Mouse (Mus musculus): ENCODE data around the gene Hist2h3c1. TPM values are rescaled to one million over a fixed set of nuclear protein-coding genes. Genes with fewer than 3 reads are reported as not detected.
A peak's percentile ranks its signal among the peaks of the same experiment; 100 is the strongest.
"Not testable (repeated sequence)": the region's sequence is repeated elsewhere in the genome, so short reads cannot be mapped to it uniquely, and the experiment has no call there.

Hist2h3c1 gene
- 0.42 TPM in 1 of 2 replicates, not detected in the other for polyA plus RNA-seq (2014; fragmentation: Nextera tagmentation; extraction: Ambion mirVana)

- DNase-seq (ENCODE audit: low spot score); H3K27me3 ChIP-seq (ENCODE audit: control insufficient read depth, insufficient read depth, low read length); H3K9me3 ChIP-seq (ENCODE audit: control insufficient read depth, low read length); H3K27ac ChIP-seq (ENCODE audit: low read depth, low read length); H3K4me1 ChIP-seq (ENCODE audit: control insufficient read depth, insufficient read depth, low read length); H3K36me3 ChIP-seq (ENCODE audit: control insufficient read depth, insufficient read depth, low read length): not testable (repeated sequence)
- ATAC-seq (ENCODE audit: insufficient read depth, low FRiP score, low TSS enrichment), result peak; percentile 91
- Histone ChIP-seq H3K4me2 (ENCODE audit: low read depth) (peak within 1 kb of the TSS; percentile 54), H3K4me3 (ENCODE audit: low read depth, low read length) (peak within 1 kb of the TSS; percentile 32), H3K9ac (ENCODE audit: low read length) (peak within 1 kb of the TSS; percentile 64)
- WGBS, result no CpG with 5 or more reads among the region's 47 CpGs
These were observed at the start of gene Hist2h3c1 for GRCm38 (mm10) chr3:96246427-96246856. Hist2h3c1 (plus strand) TSS chr3:96246685.

GRCm38 (mm10) chr3:96197129-96197749, 49.2 kb upstream of the Hist2h3c1 start:
- Histone ChIP-seq H3K9me3 (ENCODE audit: control insufficient read depth, low read length) (no peaks in the 10 kb centered on the region), H3K27me3 (ENCODE audit: control insufficient read depth, insufficient read depth, low read length) (no peaks in the 10 kb centered on the region), H3K36me3 (ENCODE audit: control insufficient read depth, insufficient read depth, low read length) (no peaks in the 10 kb centered on the region; the same call in 1 of the 2 replicates), H3K9ac (ENCODE audit: low read length) (peak overlapping the region; percentile 95), H3K4me3 (ENCODE audit: low read depth, low read length) (peak overlapping the region; percentile 63), H3K4me1 (ENCODE audit: control insufficient read depth, insufficient read depth, low read length) (peaks cover 5% of the 10 kb centered on the region), H3K27ac (ENCODE audit: low read depth, low read length) (peak overlapping the region; percentile 95), H3K4me2 (ENCODE audit: low read depth) (peak overlapping the region; percentile 54)
- peak; percentile 90 for DNase-seq (ENCODE audit: low spot score)
- under 1% methylated on average over 50 of the region's 50 CpGs for WGBS
- ATAC-seq (ENCODE audit: insufficient read depth, low FRiP score, low TSS enrichment), result peak; percentile 97

- ATAC-seq (ENCODE audit: insufficient read depth, low FRiP score, low TSS enrichment) (no peak), DNase-seq (ENCODE audit: low spot score) (no peak)
- no peaks in the 10 kb centered on the region for H3K27me3 ChIP-seq (ENCODE audit: control insufficient read depth, insufficient read depth, low read length)
- WGBS, result 3% methylated on average over 6 of the region's 6 CpGs
- H3K4me2 ChIP-seq (ENCODE audit: low read depth), result peak overlapping the region; percentile 54
- H3K9ac ChIP-seq (ENCODE audit: low read length), result peak overlapping the region; percentile 32
- H3K9me3 ChIP-seq (ENCODE audit: control insufficient read depth, low read length), result no peaks in the 10 kb centered on the region
- H3K36me3 ChIP-seq (ENCODE audit: control insufficient read depth, insufficient read depth, low read length), result no peaks in the 10 kb centered on the region; the same call in 1 of the 2 replicates
- peaks cover 5% of the 10 kb centered on the region for H3K4me1 ChIP-seq (ENCODE audit: control insufficient read depth, insufficient read depth, low read length)
- H3K4me3 ChIP-seq (ENCODE audit: low read depth, low read length), result 0 out of 2 replicates have a peak overlapping the region, but pooled peaks have one; percentile 2
- H3K27ac ChIP-seq (ENCODE audit: low read depth, low read length), result no peak overlapping the region
These were observed 48.3 kb upstream of the Hist2h3c1 start for GRCm38 (mm10) chr3:96198181-96198580.

GRCm38 (mm10) chr3:96198601-96199251, 47.8 kb upstream of the Hist2h3c1 start:
- H3K4me1 ChIP-seq (ENCODE audit: control insufficient read depth, insufficient read depth, low read length); H3K9me3 ChIP-seq (ENCODE audit: control insufficient read depth, low read length); H3K9ac ChIP-seq (ENCODE audit: low read length); H3K27ac ChIP-seq (ENCODE audit: low read depth, low read length); H3K4me3 ChIP-seq (ENCODE audit: low read depth, low read length); H3K4me2 ChIP-seq (ENCODE audit: low read depth); H3K27me3 ChIP-seq (ENCODE audit: control insufficient read depth, insufficient read depth, low read length); H3K36me3 ChIP-seq (ENCODE audit: control insufficient read depth, insufficient read depth, low read length); DNase-seq (ENCODE audit: low spot score); ATAC-seq (ENCODE audit: insufficient read depth, low FRiP score, low TSS enrichment): not testable (repeated sequence)
- 43% methylated on average over 5 of the region's 8 CpGs for WGBS

GRCm38 (mm10) chr3:96199731-96200130, 46.8 kb upstream of the Hist2h3c1 start:
- 66% methylated on average over 2 of the region's 2 CpGs for WGBS
- Histone ChIP-seq H3K4me3 (ENCODE audit: low read depth, low read length) (no peak overlapping the region), H3K4me1 (ENCODE audit: control insufficient read depth, insufficient read depth, low read length) (peaks cover 5% of the 10 kb centered on the region), H3K9ac (ENCODE audit: low read length) (no peak overlapping the region), H3K9me3 (ENCODE audit: control insufficient read depth, low read length) (no peaks in the 10 kb centered on the region), H3K4me2 (ENCODE audit: low read depth) (no peak overlapping the region), H3K36me3 (ENCODE audit: control insufficient read depth, insufficient read depth, low read length) (no peaks in the 10 kb centered on the region; the same call in 1 of the 2 replicates), H3K27ac (ENCODE audit: low read depth, low read length) (no peak overlapping the region), H3K27me3 (ENCODE audit: control insufficient read depth, insufficient read depth, low read length) (no peaks in the 10 kb centered on the region)
- ATAC-seq (ENCODE audit: insufficient read depth, low FRiP score, low TSS enrichment), result no peak
- DNase-seq (ENCODE audit: low spot score), result no peak

- Histone ChIP-seq H3K9me3 (ENCODE audit: control insufficient read depth, low read length) (no peaks in the 10 kb centered on the region), H3K9ac (ENCODE audit: low read length) (no peak overlapping the region), H3K4me3 (ENCODE audit: low read depth, low read length) (no peak overlapping the region), H3K27me3 (ENCODE audit: control insufficient read depth, insufficient read depth, low read length) (no peaks in the 10 kb centered on the region), H3K27ac (ENCODE audit: low read depth, low read length) (no peak overlapping the region), H3K4me1 (ENCODE audit: control insufficient read depth, insufficient read depth, low read length) (no peaks in the 10 kb centered on the region), H3K36me3 (ENCODE audit: control insufficient read depth, insufficient read depth, low read length) (no peaks in the 10 kb centered on the region), H3K4me2 (ENCODE audit: low read depth) (no peak overlapping the region)
- DNase-seq (ENCODE audit: low spot score) (no peak), ATAC-seq (ENCODE audit: insufficient read depth, low FRiP score, low TSS enrichment) (no peak)
- WGBS, result 89% methylated on average over 3 of the region's 3 CpGs
These were observed 38.7 kb upstream of the Hist2h3c1 start for GRCm38 (mm10) chr3:96207819-96208218.

GRCm38 (mm10) chr3:96209242-96209641, 37.2 kb upstream of the Hist2h3c1 start:
- no peak overlapping the region for H3K4me3 ChIP-seq (ENCODE audit: low read depth, low read length)
- H3K4me2 ChIP-seq (ENCODE audit: low read depth), result no peak overlapping the region
- no peak overlapping the region for H3K9ac ChIP-seq (ENCODE audit: low read length)
- H3K27ac ChIP-seq (ENCODE audit: low read depth, low read length), result no peak overlapping the region
- H3K36me3 ChIP-seq (ENCODE audit: control insufficient read depth, insufficient read depth, low read length), result no peaks in the 10 kb centered on the region
- H3K27me3 ChIP-seq (ENCODE audit: control insufficient read depth, insufficient read depth, low read length), result no peaks in the 10 kb centered on the region
- no peak for DNase-seq (ENCODE audit: low spot score)
- WGBS, result 28% methylated on average over 15 of the region's 15 CpGs
- no peaks in the 10 kb centered on the region for H3K9me3 ChIP-seq (ENCODE audit: control insufficient read depth, low read length)
- no peak for ATAC-seq (ENCODE audit: insufficient read depth, low FRiP score, low TSS enrichment)
- H3K4me1 ChIP-seq (ENCODE audit: control insufficient read depth, insufficient read depth, low read length), result no peaks in the 10 kb centered on the region

- no peaks in the 10 kb centered on the region for H3K36me3 ChIP-seq (ENCODE audit: control insufficient read depth, insufficient read depth, low read length)
- DNase-seq (ENCODE audit: low spot score) (peak; percentile 55), ATAC-seq (ENCODE audit: insufficient read depth, low FRiP score, low TSS enrichment) (peak; percentile 13)
- peaks cover 20% of the 10 kb centered on the region for H3K4me1 ChIP-seq (ENCODE audit: control insufficient read depth, insufficient read depth, low read length)
- H3K4me3 ChIP-seq (ENCODE audit: low read depth, low read length), result peak overlapping the region; percentile 47
- H3K9ac ChIP-seq (ENCODE audit: low read length), result peak overlapping the region; percentile 71
- no peaks in the 10 kb centered on the region for H3K9me3 ChIP-seq (ENCODE audit: control insufficient read depth, low read length)
- peak overlapping the region; percentile 61 for H3K4me2 ChIP-seq (ENCODE audit: low read depth)
- peak overlapping the region; percentile 97 for H3K27ac ChIP-seq (ENCODE audit: low read depth, low read length)
- no peaks in the 10 kb centered on the region for H3K27me3 ChIP-seq (ENCODE audit: control insufficient read depth, insufficient read depth, low read length)
- under 1% methylated on average over 12 of the region's 12 CpGs for WGBS
These were observed 27.3 kb upstream of the Hist2h3c1 start for GRCm38 (mm10) chr3:96219191-96219641.

Measured in neural tube, embryonic 11.5 days (tissue).